Mouse (Mus musculus): Measurements from ENCODE around the gene Mbnl2. TPM values are rescaled to one million over a fixed set of nuclear protein-coding genes. Genes with fewer than 3 reads are reported as not detected.

Gene Mbnl2
- total and polyA plus RNA-seq, 3 experiments, result 24.4 to 158 (median 70.1) TPM

- H3K36me3 ChIP-seq (replicated peaks), result peaks cover 72% of the 10 kb centered on the region
- H3K4me3 ChIP-seq (ENCODE audit: low read depth, low read length), result no peak overlapping the region
- no peaks in the 10 kb centered on the region for H3K9me3 ChIP-seq (replicated peaks)
- ATAC-seq (ENCODE audit: extremely low read depth, insufficient number of reproducible peaks, low FRiP score, poor library complexity, severe bottlenecking) (no peak), DNase-seq (ENCODE audit: low spot score) (no peak)
- H3K4me1 ChIP-seq (ENCODE audit: insufficient read depth, low read depth, low read length), result peaks cover 18% of the 10 kb centered on the region
- no peak for TF ChIP-seq GATA1 (IDR thresholded peaks at IDR 0.05; ENCODE audit: borderline replicate concordance, low read length)
- no peak for TF ChIP-seq CTCF (IDR thresholded peaks at IDR 0.05; ENCODE audit: low read depth, low read length)
- TF ChIP-seq TAL1 (conservative IDR thresholded peaks at IDR 0.05; ENCODE audit: low read depth, low read length), result no peak
- no peak for TF ChIP-seq GATA2 (IDR thresholded peaks at IDR 0.05; ENCODE audit: borderline replicate concordance, low read depth, low read length)
- TF ChIP-seq POLR2AphosphoS5 (IDR thresholded peaks at IDR 0.05; ENCODE audit: insufficient replicate concordance, low read depth, low read length), result no peak
- no peaks in the 10 kb centered on the region for H3K27me3 ChIP-seq (ENCODE audit: insufficient read depth, low read length)
Measured at GRCm38 (mm10) chr14:120288378-120289002, 13.0 kb downstream of the Mbnl2 start.

- peaks cover 18% of the 10 kb centered on the region for H3K4me1 ChIP-seq (ENCODE audit: insufficient read depth, low read depth, low read length)
- ATAC-seq (ENCODE audit: extremely low read depth, insufficient number of reproducible peaks, low FRiP score, poor library complexity, severe bottlenecking) (no peak), DNase-seq (ENCODE audit: low spot score) (no peak)
- peaks cover 67% of the 10 kb centered on the region for H3K36me3 ChIP-seq (replicated peaks)
- no peak for TF ChIP-seq GATA1 (IDR thresholded peaks at IDR 0.05; ENCODE audit: borderline replicate concordance, low read length)
- no peak for TF ChIP-seq POLR2AphosphoS5 (IDR thresholded peaks at IDR 0.05; ENCODE audit: insufficient replicate concordance, low read depth, low read length)
- no peak for TF ChIP-seq GATA2 (IDR thresholded peaks at IDR 0.05; ENCODE audit: borderline replicate concordance, low read depth, low read length)
- no peak for TF ChIP-seq CTCF (IDR thresholded peaks at IDR 0.05; ENCODE audit: low read depth, low read length)
- TF ChIP-seq TAL1 (conservative IDR thresholded peaks at IDR 0.05; ENCODE audit: low read depth, low read length), result no peak
- no peak overlapping the region for H3K4me3 ChIP-seq (ENCODE audit: low read depth, low read length)
- no peaks in the 10 kb centered on the region for H3K27me3 ChIP-seq (ENCODE audit: insufficient read depth, low read length)
- H3K9me3 ChIP-seq (replicated peaks), result no peaks in the 10 kb centered on the region
Measured at GRCm38 (mm10) chr14:120289065-120289464, 13.6 kb downstream of the Mbnl2 start.

- peaks cover 18% of the 10 kb centered on the region for H3K4me1 ChIP-seq (ENCODE audit: insufficient read depth, low read depth, low read length)
- TF ChIP-seq GATA1 (IDR thresholded peaks at IDR 0.05; ENCODE audit: borderline replicate concordance, low read length), result no peak
- no peak for TF ChIP-seq TAL1 (conservative IDR thresholded peaks at IDR 0.05; ENCODE audit: low read depth, low read length)
- TF ChIP-seq POLR2AphosphoS5 (IDR thresholded peaks at IDR 0.05; ENCODE audit: insufficient replicate concordance, low read depth, low read length), result no peak
- no peak for TF ChIP-seq CTCF (IDR thresholded peaks at IDR 0.05; ENCODE audit: low read depth, low read length)
- no peak for TF ChIP-seq GATA2 (IDR thresholded peaks at IDR 0.05; ENCODE audit: borderline replicate concordance, low read depth, low read length)
- ATAC-seq (ENCODE audit: extremely low read depth, insufficient number of reproducible peaks, low FRiP score, poor library complexity, severe bottlenecking), result no peak
- DNase-seq (ENCODE audit: low spot score), result no peak
- H3K27me3 ChIP-seq (ENCODE audit: insufficient read depth, low read length), result no peaks in the 10 kb centered on the region
- no peaks in the 10 kb centered on the region for H3K9me3 ChIP-seq (replicated peaks)
- no peak overlapping the region for H3K4me3 ChIP-seq (ENCODE audit: low read depth, low read length)
- peaks cover 64% of the 10 kb centered on the region for H3K36me3 ChIP-seq (replicated peaks)
Measured at GRCm38 (mm10) chr14:120289528-120289927, 14.1 kb downstream of the Mbnl2 start.

GRCm38 (mm10) chr14:120291226-120291757 lies 15.8 kb downstream of the Mbnl2 start:
- peaks cover 14% of the 10 kb centered on the region for H3K4me1 ChIP-seq (ENCODE audit: insufficient read depth, low read depth, low read length)
- H3K36me3 ChIP-seq (replicated peaks), result peaks cover 72% of the 10 kb centered on the region
- no peaks in the 10 kb centered on the region for H3K27me3 ChIP-seq (ENCODE audit: insufficient read depth, low read length)
- DNase-seq (ENCODE audit: low spot score) (no peak), ATAC-seq (ENCODE audit: extremely low read depth, insufficient number of reproducible peaks, low FRiP score, poor library complexity, severe bottlenecking) (no peak)
- H3K4me3 ChIP-seq (ENCODE audit: low read depth, low read length), result no peak overlapping the region
- TF ChIP-seq TAL1 (conservative IDR thresholded peaks at IDR 0.05; ENCODE audit: low read depth, low read length) (no peak), GATA2 (IDR thresholded peaks at IDR 0.05; ENCODE audit: borderline replicate concordance, low read depth, low read length) (no peak), GATA1 (IDR thresholded peaks at IDR 0.05; ENCODE audit: borderline replicate concordance, low read length) (no peak), CTCF (IDR thresholded peaks at IDR 0.05; ENCODE audit: low read depth, low read length) (no peak), POLR2AphosphoS5 (IDR thresholded peaks at IDR 0.05; ENCODE audit: insufficient replicate concordance, low read depth, low read length) (no peak)
- no peaks in the 10 kb centered on the region for H3K9me3 ChIP-seq (replicated peaks)

- Histone ChIP-seq H3K27me3 (ENCODE audit: insufficient read depth, low read length) (no peaks in the 10 kb centered on the region), H3K4me1 (ENCODE audit: insufficient read depth, low read depth, low read length) (peaks cover 12% of the 10 kb centered on the region), H3K4me3 (ENCODE audit: low read depth, low read length) (no peak overlapping the region), H3K36me3 (replicated peaks) (peaks cover 70% of the 10 kb centered on the region), H3K9me3 (replicated peaks) (no peaks in the 10 kb centered on the region)
- TF ChIP-seq GATA1 (IDR thresholded peaks at IDR 0.05; ENCODE audit: borderline replicate concordance, low read length) (no peak), GATA2 (IDR thresholded peaks at IDR 0.05; ENCODE audit: borderline replicate concordance, low read depth, low read length) (no peak), CTCF (IDR thresholded peaks at IDR 0.05; ENCODE audit: low read depth, low read length) (no peak)
- DNase-seq (ENCODE audit: low spot score) (no peak), ATAC-seq (ENCODE audit: extremely low read depth, insufficient number of reproducible peaks, low FRiP score, poor library complexity, severe bottlenecking) (no peak)
Measured at GRCm38 (mm10) chr14:120292133-120292532, 16.7 kb downstream of the Mbnl2 start.

GRCm38 (mm10) chr14:120292617-120293195 lies 17.2 kb downstream of the Mbnl2 start:
- ATAC-seq (ENCODE audit: extremely low read depth, insufficient number of reproducible peaks, low FRiP score, poor library complexity, severe bottlenecking), result no peak
- H3K27me3 ChIP-seq (ENCODE audit: insufficient read depth, low read length), result no peaks in the 10 kb centered on the region
- H3K36me3 ChIP-seq (replicated peaks), result peaks cover 65% of the 10 kb centered on the region
- peaks cover 6% of the 10 kb centered on the region for H3K4me1 ChIP-seq (ENCODE audit: insufficient read depth, low read depth, low read length)
- no peak for TF ChIP-seq GATA2 (IDR thresholded peaks at IDR 0.05; ENCODE audit: borderline replicate concordance, low read depth, low read length)
- TF ChIP-seq CTCF (IDR thresholded peaks at IDR 0.05; ENCODE audit: low read depth, low read length), result no peak
- no peak for TF ChIP-seq POLR2AphosphoS5 (IDR thresholded peaks at IDR 0.05; ENCODE audit: insufficient replicate concordance, low read depth, low read length)
- no peak for TF ChIP-seq TAL1 (conservative IDR thresholded peaks at IDR 0.05; ENCODE audit: low read depth, low read length)
- TF ChIP-seq GATA1 (IDR thresholded peaks at IDR 0.05; ENCODE audit: borderline replicate concordance, low read length), result no peak
- H3K4me3 ChIP-seq (ENCODE audit: low read depth, low read length), result no peak overlapping the region
- no peaks in the 10 kb centered on the region for H3K9me3 ChIP-seq (replicated peaks)
- DNase-seq (ENCODE audit: low spot score), result no peak

Measured in G1E (cell line).